Mouse (Mus musculus): ENCODE data around the gene Glb1. TPM values are rescaled to one million over a fixed set of nuclear protein-coding genes. Genes with fewer than 3 reads are reported as not detected.
"Not testable (repeated sequence)": the region's sequence is repeated elsewhere in the genome, so short reads cannot be mapped to it uniquely, and the experiment has no call there.

The Glb1 gene
- polyA plus RNA-seq, 1 experiment from 2014 or later: 25.0 TPM

GRCm38 (mm10) chr9:114502711-114503427, 102.0 kb downstream of the Glb1 start:
- WGBS: 64% methylated on average over 15 of the region's 15 CpGs

GRCm38 (mm10) chr9:114504816-114505215, 103.9 kb downstream of the Glb1 start, which contains the start of gene Ccr4:
Gene Ccr4, minus strand, starts transcription at chr9:114504916.
- 90% methylated on average over 9 of the region's 9 CpGs for WGBS

More at GRCm38 (mm10) chr9:114502711-114503427, 102.0 kb downstream of the Glb1 start:
- Histone ChIP-seq H3K4me3 (replicated peaks) (no peak overlapping the region), H3K4me1 (replicated peaks) (0 out of 2 replicates have a peak, but pooled peaks cover 4% of the 10 kb centered on the region), H3K27ac (no peak overlapping the region), H3K4me2 (no peak overlapping the region), H3K27me3 (no peaks in the 10 kb centered on the region), H3K9me3 (no peaks in the 10 kb centered on the region; the same call in 1 of the 2 replicates), H3K9ac (replicated peaks) (no peak overlapping the region), H3K36me3 (peaks cover 8% of the 10 kb centered on the region)
- ATAC-seq (ENCODE audit: insufficient number of reproducible peaks, insufficient read depth, low FRiP score, low TSS enrichment, low read depth): no peak

DNA sequence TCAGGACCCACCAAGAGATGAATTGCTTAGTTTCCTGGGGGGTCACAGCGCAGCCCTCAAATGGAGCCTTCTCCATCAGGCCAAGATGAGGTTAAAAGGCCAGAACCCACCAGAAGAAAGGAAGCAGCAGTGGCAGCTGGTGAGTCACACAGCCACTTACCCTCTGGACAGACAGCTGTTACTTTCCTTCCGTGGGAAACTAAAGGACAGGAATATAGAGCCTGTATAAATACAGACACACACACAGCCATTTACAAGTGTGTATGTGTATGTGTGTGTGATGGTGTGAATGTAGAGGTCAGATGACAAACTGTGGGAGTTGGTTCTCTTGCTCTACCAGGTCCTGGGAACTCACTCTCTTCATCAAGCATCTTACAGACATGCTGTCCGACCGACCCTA, 105.7 kb downstream of the Glb1 start:
- WGBS: 80% methylated on average over 4 of the region's 4 CpGs
- no peak for ATAC-seq (ENCODE audit: insufficient number of reproducible peaks, insufficient read depth, low FRiP score, low TSS enrichment, low read depth)
- Histone ChIP-seq H3K4me1 (replicated peaks) (no peaks in the 10 kb centered on the region), H3K9me3 (0 out of 2 replicates have a peak, but pooled peaks cover 3% of the 10 kb centered on the region), H3K27me3 (no peaks in the 10 kb centered on the region), H3K4me3 (replicated peaks) (no peak overlapping the region), H3K4me2 (no peak overlapping the region), H3K36me3 (peaks cover 36% of the 10 kb centered on the region), H3K9ac (replicated peaks) (no peak overlapping the region), H3K27ac (no peak overlapping the region)

More at GRCm38 (mm10) chr9:114504816-114505215, 103.9 kb downstream of the Glb1 start, which contains the start of gene Ccr4:
- Histone ChIP-seq H3K4me1 (replicated peaks) (no peaks in the 10 kb centered on the region), H3K27me3 (no peaks in the 10 kb centered on the region), H3K9me3 (no peaks in the 10 kb centered on the region; the same call in 1 of the 2 replicates), H3K36me3 (peaks cover 24% of the 10 kb centered on the region), H3K4me3 (replicated peaks) (no peak within 1 kb of the TSS), H3K9ac (replicated peaks) (no peak within 1 kb of the TSS), H3K27ac (no peak within 1 kb of the TSS), H3K4me2 (no peak within 1 kb of the TSS)
- ATAC-seq (ENCODE audit: insufficient number of reproducible peaks, insufficient read depth, low FRiP score, low TSS enrichment, low read depth): no peak

DNA sequence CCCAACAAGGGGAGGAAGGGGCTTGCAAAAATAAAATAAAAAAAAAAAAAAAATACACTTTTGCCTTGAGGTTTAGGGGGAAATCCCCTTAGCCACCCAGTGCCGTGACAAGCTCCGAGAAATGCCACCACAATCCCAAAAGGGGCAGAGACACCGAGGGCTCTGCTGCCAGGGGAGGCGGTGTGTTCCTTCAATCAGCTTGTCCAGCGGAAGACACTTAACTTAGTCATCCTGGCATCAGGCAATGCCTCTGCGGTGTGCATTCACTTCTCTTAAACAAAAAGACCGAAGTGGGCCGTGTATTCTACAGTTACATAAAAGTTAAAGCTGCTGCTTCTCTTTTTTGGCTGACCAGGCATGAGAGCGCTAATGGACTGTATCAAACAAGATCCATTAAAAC, 106.5 kb downstream of the Glb1 start:
- H3K9me3 ChIP-seq: peaks cover 7% of the 10 kb centered on the region
- H3K4me3 ChIP-seq (replicated peaks): no peak overlapping the region
- no peak overlapping the region for H3K9ac ChIP-seq (replicated peaks)
- 95% methylated on average over 9 of the region's 9 CpGs for WGBS
- no peak overlapping the region for H3K27ac ChIP-seq
- peaks cover 44% of the 10 kb centered on the region for H3K36me3 ChIP-seq
- no peaks in the 10 kb centered on the region for H3K27me3 ChIP-seq
- H3K4me2 ChIP-seq: no peak overlapping the region
- no peaks in the 10 kb centered on the region for H3K4me1 ChIP-seq (replicated peaks)
- no peak for ATAC-seq (ENCODE audit: insufficient number of reproducible peaks, insufficient read depth, low FRiP score, low TSS enrichment, low read depth)

DNA sequence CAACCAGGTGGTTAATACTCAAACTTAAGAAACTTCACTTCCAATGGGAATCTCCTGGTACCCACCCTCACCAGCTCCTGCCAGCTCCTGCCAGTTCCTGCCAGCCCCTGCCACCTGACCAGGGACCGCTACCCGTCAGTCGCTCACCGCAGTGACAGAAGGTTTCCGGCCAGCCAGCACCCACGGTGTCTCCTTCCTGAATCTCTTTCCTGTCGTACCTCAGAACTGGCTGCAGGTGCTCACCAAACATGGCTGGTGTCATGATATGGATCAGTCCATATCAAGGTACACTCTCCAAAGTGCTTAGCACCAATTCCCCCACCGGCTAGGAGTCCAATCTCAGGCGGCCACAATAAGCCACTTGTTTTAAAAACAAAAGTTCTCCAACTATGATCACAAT, 108.9 kb downstream of the Glb1 start:
- 94% methylated on average over 9 of the region's 9 CpGs for WGBS
- H3K36me3 ChIP-seq: peaks cover 67% of the 10 kb centered on the region

DNA sequence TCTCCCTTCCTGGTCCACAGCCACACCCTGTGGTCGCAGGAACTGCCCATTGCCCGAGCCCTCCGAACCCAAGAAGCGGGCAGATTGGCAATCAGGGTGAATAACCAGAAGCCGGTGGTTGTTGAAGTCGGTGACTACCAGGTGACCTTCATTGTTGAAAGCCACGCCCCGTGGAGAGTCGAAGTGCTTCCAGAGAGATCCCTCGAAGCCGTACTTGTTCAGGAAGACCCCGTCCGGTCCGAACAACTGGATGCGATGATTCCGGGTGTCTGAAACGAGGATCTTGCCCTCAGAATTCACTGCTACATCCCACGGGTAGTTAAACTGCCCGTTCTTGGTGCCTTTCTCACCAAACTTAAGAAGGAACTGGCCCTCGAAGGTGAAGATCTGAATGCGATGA, 112.0 kb downstream of the Glb1 start:
- Histone ChIP-seq H3K4me3 (replicated peaks) (no peak overlapping the region), H3K36me3 (peaks cover 69% of the 10 kb centered on the region), H3K4me1 (replicated peaks) (no peaks in the 10 kb centered on the region), H3K9ac (replicated peaks) (no peak overlapping the region), H3K4me2 (no peak overlapping the region), H3K27ac (no peak overlapping the region), H3K9me3 (peaks cover 25% of the 10 kb centered on the region), H3K27me3 (no peaks in the 10 kb centered on the region)
- no peak for ATAC-seq (ENCODE audit: insufficient number of reproducible peaks, insufficient read depth, low FRiP score, low TSS enrichment, low read depth)
- WGBS: 97% methylated on average over 21 of the region's 21 CpGs

More for the DNA sequence above, 108.9 kb downstream of the Glb1 start:
- no peak for ATAC-seq (ENCODE audit: insufficient number of reproducible peaks, insufficient read depth, low FRiP score, low TSS enrichment, low read depth)
- no peak overlapping the region for H3K4me3 ChIP-seq (replicated peaks)
- no peaks in the 10 kb centered on the region for H3K27me3 ChIP-seq
- peaks cover 25% of the 10 kb centered on the region for H3K9me3 ChIP-seq
- no peak overlapping the region for H3K4me2 ChIP-seq
- H3K27ac ChIP-seq: no peak overlapping the region
- H3K9ac ChIP-seq (replicated peaks): no peak overlapping the region
- H3K4me1 ChIP-seq (replicated peaks): no peaks in the 10 kb centered on the region

DNA sequence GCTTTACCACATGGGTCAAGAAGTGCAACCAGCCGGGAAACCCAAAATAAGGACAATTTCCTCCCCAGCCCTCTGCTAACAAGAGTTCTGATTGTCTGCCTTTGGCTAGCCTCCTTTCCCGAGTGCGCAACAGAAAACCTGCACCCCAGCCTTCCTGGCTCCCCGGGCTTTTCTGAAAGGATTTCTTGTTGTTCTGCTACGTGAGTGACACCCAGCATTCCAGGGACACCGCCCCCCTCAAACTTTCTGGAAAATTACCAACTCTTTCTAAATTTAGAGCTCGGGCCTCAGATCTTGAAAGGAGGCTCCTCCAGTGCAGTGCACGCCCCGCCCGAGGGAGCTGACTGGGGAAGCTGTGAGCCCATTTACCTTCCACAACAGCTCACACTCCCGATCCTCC, 114.5 kb downstream of the Glb1 start, which contains the start of gene C130032M10Rik:
Gene C130032M10Rik, plus strand, starts transcription at position 334 of the 400 bp plus-strand sequence.
- Histone ChIP-seq H3K4me1 (replicated peaks) (no peaks in the 10 kb centered on the region), H3K4me3 (replicated peaks) (no peak within 1 kb of the TSS), H3K36me3 (peaks cover 49% of the 10 kb centered on the region), H3K27me3 (no peaks in the 10 kb centered on the region), H3K27ac (peak within 1 kb of the TSS; percentile 62), H3K4me2 (no peak within 1 kb of the TSS), H3K9me3 (peaks cover 25% of the 10 kb centered on the region), H3K9ac (replicated peaks) (no peak within 1 kb of the TSS)
- no peak for ATAC-seq (ENCODE audit: insufficient number of reproducible peaks, insufficient read depth, low FRiP score, low TSS enrichment, low read depth)
- WGBS: 85% methylated on average over 11 of the region's 11 CpGs

DNA sequence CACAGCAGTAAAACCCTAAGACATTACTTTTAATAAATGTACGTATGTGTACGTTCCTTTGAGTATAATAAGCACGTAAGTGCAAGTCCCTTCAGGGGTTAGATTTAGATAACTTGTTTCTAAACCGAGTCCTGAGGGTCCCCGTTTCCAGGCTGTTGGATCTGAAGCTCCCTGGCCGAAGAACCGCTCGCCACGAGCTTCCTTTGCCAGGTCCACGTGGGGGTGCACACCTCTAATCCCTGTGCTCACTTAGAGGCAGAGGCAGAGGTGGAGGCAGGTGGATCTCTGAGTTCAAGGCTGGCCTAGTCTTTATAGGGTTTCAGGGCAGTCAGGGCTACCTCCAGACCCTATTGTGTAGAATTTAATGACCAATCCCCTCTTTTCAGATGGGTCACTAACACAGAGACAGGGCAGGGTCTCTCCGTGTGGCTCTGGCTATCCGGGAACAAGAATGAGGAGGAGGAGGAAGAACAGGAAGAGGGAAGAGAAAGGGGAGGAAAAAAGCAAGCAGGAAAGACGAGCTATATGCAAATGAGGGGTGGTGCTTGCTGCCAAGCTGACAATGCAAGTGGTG, 117.1 kb downstream of the Glb1 start:
- WGBS: 84% methylated on average over 13 of the region's 13 CpGs
- no peak for ATAC-seq (ENCODE audit: insufficient number of reproducible peaks, insufficient read depth, low FRiP score, low TSS enrichment, low read depth)
- Histone ChIP-seq H3K9me3 (peaks cover 12% of the 10 kb centered on the region), H3K36me3 (peaks cover 27% of the 10 kb centered on the region), H3K9ac (replicated peaks) (no peak overlapping the region), H3K4me2 (no peak overlapping the region), H3K4me3 (replicated peaks) (no peak overlapping the region), H3K4me1 (replicated peaks) (no peaks in the 10 kb centered on the region), H3K27me3 (no peaks in the 10 kb centered on the region), H3K27ac (no peak overlapping the region)

- ATAC-seq (ENCODE audit: insufficient number of reproducible peaks, insufficient read depth, low FRiP score, low TSS enrichment, low read depth): no peak
- no peak overlapping the region for H3K4me3 ChIP-seq (replicated peaks)
- H3K9me3 ChIP-seq: peaks cover 3% of the 10 kb centered on the region
- WGBS: 59% methylated on average over 9 of the region's 9 CpGs
- H3K27me3 ChIP-seq: no peaks in the 10 kb centered on the region
- no peaks in the 10 kb centered on the region for H3K4me1 ChIP-seq (replicated peaks)
- no peak overlapping the region for H3K9ac ChIP-seq (replicated peaks)
- no peak overlapping the region for H3K4me2 ChIP-seq
- no peak overlapping the region for H3K27ac ChIP-seq
- peaks cover 18% of the 10 kb centered on the region for H3K36me3 ChIP-seq
These were observed 118.1 kb downstream of the Glb1 start for GRCm38 (mm10) chr9:114518812-114519477.

DNA sequence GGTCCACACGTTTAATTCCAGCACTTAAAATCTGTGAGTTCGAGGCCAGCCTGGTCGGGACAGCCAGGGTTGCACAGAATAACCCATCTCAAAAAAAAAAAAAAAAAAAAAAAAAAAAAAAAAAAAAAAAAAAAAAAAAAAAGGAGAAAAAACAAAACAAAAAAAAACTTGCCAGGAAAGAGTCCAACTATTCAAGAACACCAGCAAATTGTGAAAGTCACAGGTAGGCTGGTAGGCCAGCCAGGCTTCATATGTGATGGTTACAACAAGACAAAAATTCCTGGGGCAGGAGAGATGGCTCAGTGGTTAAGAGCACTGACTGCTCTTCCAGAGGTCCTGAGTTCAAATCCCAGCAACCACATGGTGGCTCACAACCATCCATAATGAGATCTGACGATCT, 119.7 kb downstream of the Glb1 start:
- H3K36me3 ChIP-seq; H3K4me2 ChIP-seq; H3K9ac ChIP-seq (replicated peaks); H3K27ac ChIP-seq; H3K9me3 ChIP-seq; ATAC-seq (ENCODE audit: insufficient number of reproducible peaks, insufficient read depth, low FRiP score, low TSS enrichment, low read depth); H3K4me3 ChIP-seq (replicated peaks); H3K27me3 ChIP-seq; H3K4me1 ChIP-seq (replicated peaks): not testable (repeated sequence)
- WGBS: 75% methylated on average over 4 of the region's 4 CpGs

DNA sequence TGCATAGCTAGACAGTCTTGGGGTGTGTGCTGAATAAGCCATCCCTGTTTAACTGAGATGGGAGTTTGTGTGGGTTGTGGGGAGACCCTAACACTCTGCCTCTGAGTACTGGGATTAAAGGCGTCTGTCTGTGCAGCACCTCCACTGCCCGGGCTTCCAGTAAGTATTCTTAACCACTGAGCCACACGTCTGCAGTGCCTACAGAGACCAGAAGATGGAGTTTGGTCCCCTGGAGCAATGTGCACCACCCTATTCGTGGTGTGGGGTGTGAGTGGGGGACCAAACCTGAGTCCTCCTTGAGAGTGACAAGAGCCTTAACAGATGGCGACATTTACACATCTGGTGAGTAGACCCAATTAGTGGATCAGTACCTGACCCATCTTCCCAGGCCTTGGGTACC, 121.2 kb downstream of the Glb1 start:
- no peaks in the 10 kb centered on the region for H3K9me3 ChIP-seq
- WGBS: 56% methylated on average over 5 of the region's 5 CpGs

More for the DNA sequence above, 121.2 kb downstream of the Glb1 start:
- Histone ChIP-seq H3K36me3 (peaks cover 6% of the 10 kb centered on the region; the same call in 1 of the 2 replicates), H3K27ac (no peak overlapping the region), H3K4me1 (replicated peaks) (peaks cover 16% of the 10 kb centered on the region), H3K4me3 (replicated peaks) (no peak overlapping the region), H3K9ac (replicated peaks) (no peak overlapping the region), H3K27me3 (no peaks in the 10 kb centered on the region), H3K4me2 (no peak overlapping the region)
- ATAC-seq (ENCODE audit: insufficient number of reproducible peaks, insufficient read depth, low FRiP score, low TSS enrichment, low read depth): no peak

Measured in limb, embryonic 12.5 days (tissue).